Mouse (Mus musculus) bone marrow macrophage, adult 2 months (primary cell): ENCODE measurements around the gene Skap1.

ENCODE experiments used
- CTCF ChIP-seq: IDR thresholded peaks from 2 replicates; pipeline ENCODE4 v1.5.1; 2012; ENCODE audit warnings: low read depth, mild to moderate bottlenecking, low read length, moderate library complexity
- POLR2A ChIP-seq: IDR thresholded peaks from 2 replicates; pipeline ENCODE4 v1.6.1; 2012; ENCODE audit warnings: mild to moderate bottlenecking, low read depth, low read length, borderline replicate concordance

GRCm38 (mm10) chr11:96697467-96697866 lies 233.1 kb downstream of the Skap1 start:
- no peak for TF ChIP-seq POLR2A
- TF ChIP-seq CTCF = no peak
